Comparison of ENCODE assay signal across 10 mouse cellular contexts in genomic region chr3:52634353-52634752, GRCm38 (mm10).
DNase-seq lines count a peak whose midpoint lies in the region; TF ChIP-seq lines count a peak whose summit lies in the region.
"Had no signal": no experiment of that assay in that cellular context is flagged by ENCODE, and none has a peak within 500 bp of the region (broad histone marks: within the 10 kb centered on the region; RNA-seq: fewer than 3 reads in every experiment).

No protein-coding gene starts in this region.

- peak; percentile 40 to 55 for DNase-seq in lung, adult 18-20 months
- no peak for DNase-seq in lung, adult 2 months
- DNase-seq in heart, postnatal 4 days, result peak; percentile 27
- DNase-seq in lung, postnatal 4 days, result peak; percentile 50 to 62
- peak; percentile 58 to 71 for DNase-seq in thymus, postnatal 36 days
- DNase-seq in frontal cortex, postnatal 10 days (ENCODE audit: low spot score in 2 of 2), result no peak
- DNase-seq in left cerebral cortex, postnatal 4 days, result no peak
- DNase-seq in right cerebral cortex, postnatal 4 days, result no peak
- DNase-seq: adrenal gland, adult 8-10 months had no signal

- no peak for TF ChIP-seq CTCF in lung, adult 2 months (IDR thresholded peaks at IDR 0.05; ENCODE audit: insufficient read depth, low read length)

- H3K4me1 ChIP-seq in lung, adult 2 months (ENCODE audit: control insufficient read depth, insufficient read depth, low read length), result peaks cover 12% of the 10 kb centered on the region

- TF ChIP-seq POLR2A in lung, adult 2 months (IDR thresholded peaks at IDR 0.05; ENCODE audit: borderline replicate concordance, extremely low read depth, low read depth, low read length), result no peak

- WGBS in lung, adult 2 months, result 23% methylated on average over 6 of the region's 6 CpGs

- H3K4me3 ChIP-seq in lung, adult 2 months (replicated peaks; ENCODE audit: extremely low read depth, low read depth, low read length), result no peak overlapping the region
- H3K4me3 ChIP-seq: heart, adult 2 months had no signal

- intact Hi-C loops in left cerebral cortex, postnatal 4 days (cut with DNase I), result no loop called here

Comparison
In these comparisons a context has a peak if more than half of its experiments do, and no peak if none do; other contexts are left out.
1. DNase-seq: peak in lung, adult 18-20 months (2 of 2), heart, postnatal 4 days (single experiment), lung, postnatal 4 days (2 of 2) and thymus, postnatal 36 days (2 of 2); none in lung, adult 2 months (single experiment), frontal cortex, postnatal 10 days (0 of 2), left cerebral cortex, postnatal 4 days (single experiment) and right cerebral cortex, postnatal 4 days (single experiment).